Mouse (Mus musculus) spleen, adult 10 weeks (tissue): ENCODE results near the gene Tsen15. TPM values are rescaled to one million over a fixed set of nuclear protein-coding genes. Genes with fewer than 3 reads are reported as not detected.

Source experiments
- polyA plus RNA-seq: library from polyadenylated mRNA; stranded (reverse); fragments of 350-450 nt; fragmentation: Illumina TruSeq; extraction: RNeasy Lipid Tissue Mini Kit (QIAGEN cat#74804); gene quantifications from one replicate; pipeline ENCODE4 v1.2.3, GENCODE M21; 2015; ENCODE audit warnings: low replicate concordance; ENCODE audit not compliant: insufficient read depth

Tsen15 gene
- polyA plus RNA-seq = 30.7 TPM

DNA sequence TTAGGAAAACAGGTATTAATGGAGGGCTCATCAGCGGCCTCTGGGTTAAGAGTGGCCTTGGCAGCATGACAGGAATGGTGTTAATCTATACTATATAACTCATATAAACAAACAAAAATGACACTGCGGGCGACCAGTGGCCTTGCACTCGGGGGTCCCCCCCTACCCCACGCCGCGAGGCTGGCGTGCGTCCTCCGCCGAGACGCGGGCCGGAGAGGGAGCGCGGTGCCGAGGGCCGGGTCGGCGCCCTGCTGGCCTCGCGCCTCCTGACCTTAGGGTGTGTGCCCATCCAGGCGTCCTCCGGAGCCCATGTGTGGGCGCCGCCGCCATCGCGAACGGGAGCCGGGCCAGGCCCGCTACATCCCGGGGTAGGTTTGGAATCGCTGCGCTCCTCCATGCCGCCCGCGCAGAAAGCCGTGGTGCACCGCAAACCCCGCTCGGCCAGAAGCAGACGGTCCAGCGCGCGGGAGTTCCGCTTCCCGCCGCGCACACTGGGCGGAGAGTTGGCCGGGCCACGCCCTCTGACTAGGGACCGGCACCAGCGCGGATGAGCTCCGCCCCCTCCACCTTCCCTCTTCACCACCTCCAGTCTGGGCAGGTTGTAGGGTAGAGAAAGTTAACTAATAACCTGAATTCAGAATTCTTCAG, at the start of gene Tsen15:
Gene Tsen15, minus strand, starts transcription at position 501 of the 648 bp plus-strand sequence.

DNA sequence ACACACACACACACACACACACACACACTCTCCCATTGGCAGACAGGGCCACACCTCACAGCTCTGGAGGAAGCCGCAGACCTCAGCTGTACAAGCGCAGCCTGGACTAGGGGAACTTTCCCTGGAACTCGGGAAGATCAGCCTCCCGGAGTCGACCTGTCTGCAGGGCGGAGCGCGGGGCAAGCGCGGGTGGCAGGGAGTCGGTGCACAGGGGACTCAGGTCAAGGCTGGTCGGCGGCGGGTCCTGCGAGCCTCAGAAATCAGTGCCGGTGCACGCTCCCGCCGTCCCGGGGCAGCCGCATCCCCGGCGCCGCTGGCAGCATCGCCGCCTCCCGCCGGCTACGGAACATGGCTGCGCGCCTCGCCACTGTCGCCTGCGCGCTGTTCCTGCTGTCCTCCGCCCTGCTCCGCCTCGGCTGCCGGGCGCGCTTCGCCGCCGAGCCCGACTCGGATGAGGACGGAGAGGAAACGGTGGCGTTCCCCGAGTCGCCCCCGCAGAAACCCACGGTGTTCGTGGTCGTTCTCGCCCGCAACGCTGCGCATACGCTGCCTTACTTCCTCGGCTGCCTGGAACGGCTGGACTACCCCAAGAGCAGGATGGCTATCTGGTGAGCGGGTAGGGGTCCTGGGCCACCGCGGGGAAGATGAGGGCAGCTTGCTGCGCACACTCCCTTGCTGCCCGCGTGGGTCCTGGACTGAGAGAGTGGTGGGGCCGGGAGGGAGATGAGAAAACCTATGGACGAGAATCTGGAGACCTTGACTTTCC, 13.5 kb upstream of the Tsen15 start, which contains the start of gene Colgalt2:
Gene Colgalt2, plus strand, starts transcription at position 41 of the 766 bp plus-strand sequence.

Other genes with a start within 250 kb of the Tsen15 start
- gene Colgalt2, start 13.1 kb upstream of the Tsen15 start, polyA plus RNA-seq = 0.69 TPM